9 mouse cellular contexts compared by ENCODE assay signal in the genomic region with DNA sequence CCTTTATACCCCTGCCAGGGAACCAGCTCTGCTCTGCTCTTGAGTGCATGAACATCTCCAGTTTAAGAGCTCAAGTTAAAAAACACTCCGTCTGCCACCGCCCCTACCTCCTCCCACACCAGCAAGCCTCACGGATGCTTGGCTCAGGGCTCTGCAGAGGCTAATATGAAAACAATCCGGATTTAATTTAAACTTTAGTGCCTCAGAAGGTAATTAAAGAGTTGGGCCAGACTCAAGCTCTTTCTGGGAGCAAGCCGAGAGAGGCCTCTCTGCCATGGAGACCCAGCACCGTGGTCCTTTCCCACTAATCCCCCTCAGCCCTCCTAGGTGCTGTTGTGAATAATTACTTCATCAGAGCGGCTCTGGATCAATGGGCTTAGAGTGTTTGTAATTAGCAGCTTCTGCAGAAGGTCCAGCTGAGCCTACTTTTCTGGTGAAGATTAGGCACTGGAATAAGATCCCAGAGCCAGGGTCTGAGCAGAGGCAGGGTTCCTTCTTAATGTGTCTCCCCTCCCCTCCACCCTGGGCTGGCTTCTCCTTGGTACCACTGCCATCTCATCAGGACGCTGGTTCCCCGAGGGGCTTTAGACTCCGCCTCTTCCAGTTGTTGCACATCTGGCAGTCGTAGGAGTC.
DNase-seq lines count a peak whose midpoint lies in the region; ATAC-seq and TF ChIP-seq lines count a peak whose summit lies in the region.
"Had no signal": no experiment of that assay in that cellular context is flagged by ENCODE, and none has a peak within 500 bp of the region (broad histone marks: within the 10 kb centered on the region; RNA-seq: fewer than 3 reads in every experiment).

No protein-coding gene starts in this region.

- TF ChIP-seq CTCF in stomach, postnatal 0 days (IDR thresholded peaks at IDR 0.05; ENCODE audit: low read depth): no peak

- H3K9ac ChIP-seq in forebrain, embryonic 15.5 days (replicated peaks): no peak overlapping the region
- no peak overlapping the region for H3K9ac ChIP-seq in stomach, postnatal 0 days (ENCODE audit: low read length)

- WGBS in forebrain, embryonic 15.5 days: 6% methylated on average over 11 of the region's 11 CpGs
- WGBS in limb, embryonic 10.5 days: 15% methylated on average over 11 of the region's 11 CpGs
- WGBS in stomach, postnatal 0 days: 38% methylated on average over 11 of the region's 11 CpGs

- no peaks in the 10 kb centered on the region for H3K9me3 ChIP-seq in forebrain, embryonic 15.5 days
- no peaks in the 10 kb centered on the region for H3K9me3 ChIP-seq in limb, embryonic 10.5 days (replicated peaks)
- H3K9me3 ChIP-seq in stomach, postnatal 0 days (ENCODE audit: control insufficient read depth, low read length): no peaks in the 10 kb centered on the region

- H3K4me1 ChIP-seq in forebrain, embryonic 15.5 days: peaks cover 24% of the 10 kb centered on the region
- peaks cover 58% of the 10 kb centered on the region for H3K4me1 ChIP-seq in limb, embryonic 10.5 days
- no peaks in the 10 kb centered on the region for H3K4me1 ChIP-seq in stomach, postnatal 0 days (replicated peaks; ENCODE audit: control insufficient read depth, insufficient read depth)

- H3K4me3 ChIP-seq in forebrain, embryonic 15.5 days: no peak overlapping the region
- peak overlapping the region; percentile 3; the same call in 1 of the 2 replicates for H3K4me3 ChIP-seq in limb, embryonic 10.5 days
- H3K4me3 ChIP-seq in stomach, postnatal 0 days (ENCODE audit: low read depth, low read length): no peak overlapping the region

- no peak overlapping the region for H3K27ac ChIP-seq in forebrain, embryonic 15.5 days (replicated peaks)
- H3K27ac ChIP-seq in limb, embryonic 10.5 days: peak overlapping the region; percentile 78
- no peak overlapping the region for H3K27ac ChIP-seq in stomach, postnatal 0 days (replicated peaks)

- H3K4me2 ChIP-seq in forebrain, embryonic 15.5 days (replicated peaks): no peak overlapping the region
- no peak overlapping the region for H3K4me2 ChIP-seq in stomach, postnatal 0 days (replicated peaks; ENCODE audit: low read depth)

- no peaks in the 10 kb centered on the region for H3K36me3 ChIP-seq in forebrain, embryonic 15.5 days
- no peaks in the 10 kb centered on the region for H3K36me3 ChIP-seq in limb, embryonic 10.5 days
- H3K36me3 ChIP-seq in stomach, postnatal 0 days (ENCODE audit: control insufficient read depth, insufficient read depth, low read length): no peaks in the 10 kb centered on the region

- H3K27me3 ChIP-seq in forebrain, embryonic 15.5 days: no peaks in the 10 kb centered on the region
- H3K27me3 ChIP-seq in limb, embryonic 10.5 days (ENCODE audit: low read depth, poor library complexity, severe bottlenecking): no peaks in the 10 kb centered on the region
- H3K27me3 ChIP-seq in stomach, postnatal 0 days (ENCODE audit: control insufficient read depth, insufficient read depth, low read length): no peaks in the 10 kb centered on the region

- DNase-seq in ovary, postnatal 14 days (ENCODE audit: low spot score): peak; percentile 5
- DNase-seq in ovary, postnatal 10 days (ENCODE audit: low spot score): no peak
- DNase-seq in limb, embryonic 10.5 days (ENCODE audit: low spot score): peak; percentile 56
- DNase-seq in retina, postnatal 7 days (ENCODE audit: low read depth, low spot score): peak; percentile 24
- no peak for DNase-seq in stomach, postnatal 0 days (ENCODE audit: low spot score)
- DNase-seq in gastrocnemius, postnatal 25 days: no peak
- DNase-seq in urinary bladder, postnatal 14 days (ENCODE audit: low spot score): no peak
- DNase-seq: adrenal gland, postnatal 25 days had no signal

- peak; percentile 57; the same call in 1 of the 2 replicates for ATAC-seq in forebrain, embryonic 15.5 days (replicated peaks)
- no peak for ATAC-seq in stomach, postnatal 0 days (ENCODE audit: low FRiP score, low TSS enrichment)

- no peak for TF ChIP-seq EP300 in stomach, postnatal 0 days (optimal IDR thresholded peaks at IDR 0.05)

Comparison
In these comparisons a context has a peak if more than half of its experiments do, and no peak if none do; other contexts are left out.
1. DNase-seq: peak in ovary, postnatal 14 days (single experiment), limb, embryonic 10.5 days (single experiment) and retina, postnatal 7 days (single experiment); none in ovary, postnatal 10 days (single experiment), stomach, postnatal 0 days (single experiment), gastrocnemius, postnatal 25 days (single experiment) and urinary bladder, postnatal 14 days (single experiment).